In the genomic region with DNA sequence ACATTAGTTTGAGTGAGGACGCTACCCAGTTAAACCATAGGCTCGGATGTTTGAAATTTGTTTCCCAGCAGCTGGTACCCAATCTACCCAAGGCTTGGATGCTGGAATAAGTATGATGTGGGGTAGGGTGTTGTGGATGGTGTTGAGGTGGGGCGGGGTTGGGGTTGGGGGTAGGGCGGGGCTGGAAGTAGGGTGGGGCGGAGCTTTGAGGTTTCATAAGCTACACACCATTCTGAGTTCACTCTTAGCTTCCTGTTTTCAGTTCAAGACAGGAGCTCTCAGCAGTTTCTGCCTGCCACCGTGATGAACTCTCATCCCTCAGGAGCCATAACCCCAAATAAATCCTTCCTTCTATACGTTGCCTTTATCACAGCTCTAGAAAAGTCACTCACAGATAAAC, we compare ENCODE assay signal across 29 mouse cellular contexts. TPM values are rescaled to one million over a fixed set of nuclear protein-coding genes. Genes with fewer than 3 reads are reported as not detected.
DNase-seq lines count a peak whose midpoint lies in the region; ATAC-seq and TF ChIP-seq lines count a peak whose summit lies in the region.
"Had no signal": no experiment of that assay in that cellular context is flagged by ENCODE, and none has a peak within 500 bp of the region (broad histone marks: within the 10 kb centered on the region; RNA-seq: fewer than 3 reads in every experiment).

No protein-coding gene starts in this region.

- TF ChIP-seq CTCF in liver, embryonic 14.5 days (IDR thresholded peaks at IDR 0.05; ENCODE audit: low read depth): no peak

- H3K4me2 ChIP-seq in liver, embryonic 14.5 days (ENCODE audit: low read depth): no peak overlapping the region
- no peak overlapping the region for H3K4me2 ChIP-seq in forebrain, embryonic 14.5 days (ENCODE audit: low read length)
- H3K4me2 ChIP-seq: forebrain, embryonic 13.5 days; heart, embryonic 12.5 days; midbrain, embryonic 12.5 days had no signal

- H3K9ac ChIP-seq in liver, embryonic 14.5 days (replicated peaks): no peak overlapping the region
- H3K9ac ChIP-seq in forebrain, embryonic 14.5 days (ENCODE audit: low read length): no peak overlapping the region
- H3K9ac ChIP-seq: forebrain, embryonic 13.5 days; heart, embryonic 12.5 days; midbrain, embryonic 12.5 days had no signal

- peak; percentile 55; the same call in 1 of the 2 replicates for ATAC-seq in liver, embryonic 14.5 days (ENCODE audit: insufficient read depth)
- peak; percentile 78 for ATAC-seq in neutrophil, adult 5-6 weeks (ENCODE audit: extremely low read depth, insufficient number of reproducible peaks, low FRiP score, poor library complexity, severe bottlenecking)
- ATAC-seq in inflammation-experienced regulatory T-cells, adult 6 months: no peak
- no peak for ATAC-seq in forebrain, embryonic 14.5 days
- ATAC-seq: forebrain, embryonic 13.5 days; hindbrain, postnatal 0 days; lung, postnatal 0 days had no signal

- no peaks in the 10 kb centered on the region for H3K9me3 ChIP-seq in liver, embryonic 14.5 days (ENCODE audit: control insufficient read depth, low read length)
- H3K9me3 ChIP-seq in forebrain, embryonic 14.5 days (replicated peaks; ENCODE audit: control insufficient read depth, low read length): no peaks in the 10 kb centered on the region
- H3K9me3 ChIP-seq: forebrain, embryonic 13.5 days; heart, embryonic 12.5 days; limb, embryonic 10.5 days; midbrain, embryonic 12.5 days had no signal

- H3K4me3 ChIP-seq in liver, embryonic 14.5 days (ENCODE audit: insufficient read depth in 1 of 2, low read depth in 2 of 2, low read length in 2 of 2): no peak overlapping the region
- no peak overlapping the region for H3K4me3 ChIP-seq in forebrain, embryonic 14.5 days (ENCODE audit: low read depth, low read length)
- H3K4me3 ChIP-seq: forebrain, embryonic 13.5 days; heart, embryonic 12.5 days; limb, embryonic 10.5 days; midbrain, embryonic 12.5 days had no signal

- H3K4me1 ChIP-seq in liver, embryonic 14.5 days (replicated peaks; ENCODE audit: control insufficient read depth in 2 of 2, insufficient read depth in 2 of 2, low read length in 1 of 2): peaks cover 0 to 10% of the 10 kb centered on the region in 2 experiments; a peak in 2 of 4 replicates
- no peaks in the 10 kb centered on the region for H3K4me1 ChIP-seq in forebrain, embryonic 14.5 days (ENCODE audit: control insufficient read depth, insufficient read depth, low read length)
- H3K4me1 ChIP-seq: forebrain, embryonic 13.5 days; midbrain, embryonic 12.5 days had no signal

- 43% methylated on average over 7 of the region's 7 CpGs for WGBS in liver, embryonic 14.5 days (ENCODE audit: insufficient replicate concordance)
- 86% methylated on average over 7 of the region's 7 CpGs for WGBS in forebrain, embryonic 14.5 days

- no peak for TF ChIP-seq EP300 in liver, embryonic 14.5 days (IDR thresholded peaks at IDR 0.05; ENCODE audit: low read depth)

- H3K36me3 ChIP-seq in liver, embryonic 14.5 days (replicated peaks; ENCODE audit: control insufficient read depth, insufficient read depth, low read depth): no peaks in the 10 kb centered on the region
- H3K36me3 ChIP-seq in forebrain, embryonic 14.5 days (ENCODE audit: control insufficient read depth, insufficient read depth, low read length): no peaks in the 10 kb centered on the region
- H3K36me3 ChIP-seq: heart, embryonic 12.5 days; limb, embryonic 10.5 days; midbrain, embryonic 12.5 days had no signal

- peak; percentile 11 for DNase-seq in lung, postnatal 36 days
- DNase-seq in lung, adult 18-20 months: no peak
- DNase-seq in MEL-GATA-1-ER (ENCODE audit: extremely low read depth, low read depth): peak; percentile 41
- no peak for DNase-seq in liver, embryonic 14.5 days (ENCODE audit: low read depth in 3 of 3, low spot score in 3 of 3)
- DNase-seq in forebrain, embryonic 14.5 days (ENCODE audit: low spot score): no peak
- DNase-seq in kidney, postnatal 14 days: no peak
- DNase-seq: adrenal gland, postnatal 36 days; cerebellum, adult 2 months; cerebellum, postnatal 25 days; embryo, embryonic 11 days; heart, postnatal 10 days; kidney, adult 18-20 months; right cerebral cortex, postnatal 14 days; spleen, adult 18-20 months; thymus, postnatal 14 days had no signal

- H3K27me3 ChIP-seq in liver, embryonic 14.5 days (ENCODE audit: control insufficient read depth, insufficient read depth, low read length): no peaks in the 10 kb centered on the region
- H3K27me3 ChIP-seq in forebrain, embryonic 14.5 days (replicated peaks; ENCODE audit: control insufficient read depth, insufficient read depth, low read length): no peaks in the 10 kb centered on the region; the same call in 1 of the 2 replicates
- H3K27me3 ChIP-seq: forebrain, embryonic 13.5 days; heart, embryonic 12.5 days; midbrain, embryonic 12.5 days had no signal

- H3K27ac ChIP-seq in liver, embryonic 14.5 days: no peak overlapping the region
- no peak overlapping the region for H3K27ac ChIP-seq in forebrain, embryonic 14.5 days (ENCODE audit: low read depth, low read length)
- H3K27ac ChIP-seq: forebrain, embryonic 13.5 days; hindbrain, postnatal 0 days; kidney, postnatal 0 days; limb, embryonic 10.5 days; midbrain, embryonic 12.5 days had no signal

RNA-seq across cellular contexts. Expression of a gene that starts 7.8 kb away (rescaled TPM):
- polyA plus RNA-seq in liver, embryonic 14.5 days (2012; rRNA removed): 8.1 and 9.5 TPM in 2 replicates
- 17.4 and 18.8 TPM in 2 replicates for polyA plus RNA-seq in liver, embryonic 14.5 days (2014; fragmentation: Nextera tagmentation; extraction: Ambion mirVana)
- total RNA-seq in neutrophil, adult 5-6 weeks (2017): 41.9 and 50.0 TPM in 2 replicates
- polyA plus RNA-seq in inflammation-experienced regulatory T-cells, adult 6 months (2017; shearing (Covaris generic)): 10 to 100 TPM; 30.5 to 59.4 (median 50.2) TPM
- 28.6 and 33.2 TPM in 2 replicates for polyA plus RNA-seq in forebrain, embryonic 14.5 days (2014; fragmentation: Nextera tagmentation; extraction: Ambion mirVana)

RNA-seq across cellular contexts. Expression of a gene that starts 9.8 kb away (rescaled TPM):
- polyA plus RNA-seq in liver, embryonic 14.5 days (2012; rRNA removed): 0.06 TPM in 1 of 2 replicates, not detected in the other
- 0.20 TPM in 1 of 2 replicates, not detected in the other for polyA plus RNA-seq in liver, embryonic 14.5 days (2014; fragmentation: Nextera tagmentation; extraction: Ambion mirVana)
- total RNA-seq in neutrophil, adult 5-6 weeks (2017): 0.12 TPM in 2 replicates
- polyA plus RNA-seq in inflammation-experienced regulatory T-cells, adult 6 months (2017; shearing (Covaris generic)): under 1 TPM in 1 of 3 experiments, not detected in 2; 0.99 TPM
- polyA plus RNA-seq in forebrain, embryonic 14.5 days (2014; fragmentation: Nextera tagmentation; extraction: Ambion mirVana): not detected in 2 replicates
- total RNA-seq: hindbrain, postnatal 0 days; layer of hippocampus, postnatal 10 days had no signal
- polyA plus RNA-seq: C2C12; cerebellum, adult 2 months; forebrain, embryonic 13.5 days; heart, embryonic 12.5 days; hindbrain, embryonic 11.5 days; hindbrain, postnatal 0 days; limb, embryonic 10.5 days; lung, postnatal 0 days; midbrain, embryonic 12.5 days; neural tube, embryonic 11.5 days; stomach, embryonic 14.5 days had no signal

RNA-seq across cellular contexts. Expression of a gene that starts 13.5 kb away (rescaled TPM):
- 0.53 and 1.1 TPM in 2 replicates for polyA plus RNA-seq in liver, embryonic 14.5 days (2012; rRNA removed)
- 1.7 and 2.1 TPM in 2 replicates for polyA plus RNA-seq in liver, embryonic 14.5 days (2014; fragmentation: Nextera tagmentation; extraction: Ambion mirVana)
- 0.49 TPM in 1 of 2 replicates, not detected in the other for total RNA-seq in neutrophil, adult 5-6 weeks (2017)
- polyA plus RNA-seq in inflammation-experienced regulatory T-cells, adult 6 months (2017; shearing (Covaris generic)): 10 to 100 TPM in 2 of 3 experiments, 1 to 10 TPM in 1; 8.3 to 26.9 (median 19.1) TPM
- polyA plus RNA-seq in forebrain, embryonic 14.5 days (2014; fragmentation: Nextera tagmentation; extraction: Ambion mirVana): 2.9 and 4.9 TPM in 2 replicates

RNA-seq across cellular contexts. Expression of a gene that starts 30.6 kb away (rescaled TPM):
- polyA plus RNA-seq in liver, embryonic 14.5 days (2012; rRNA removed): 7.8 and 10.0 TPM in 2 replicates
- polyA plus RNA-seq in liver, embryonic 14.5 days (2014; fragmentation: Nextera tagmentation; extraction: Ambion mirVana): 4.8 and 6.0 TPM in 2 replicates
- 2.6 and 6.2 TPM in 2 replicates for total RNA-seq in neutrophil, adult 5-6 weeks (2017)
- polyA plus RNA-seq in inflammation-experienced regulatory T-cells, adult 6 months (2017; shearing (Covaris generic)): 10 to 100 TPM; 18.3 to 32.3 (median 19.9) TPM
- polyA plus RNA-seq in forebrain, embryonic 14.5 days (2014; fragmentation: Nextera tagmentation; extraction: Ambion mirVana): 0.44 TPM in 1 of 2 replicates, not detected in the other
- total RNA-seq: hindbrain, postnatal 0 days; layer of hippocampus, postnatal 10 days had no signal
- polyA plus RNA-seq: midbrain, embryonic 12.5 days; neural tube, embryonic 11.5 days had no signal

RNA-seq across cellular contexts. Expression of a gene that starts 40.1 kb away (rescaled TPM):
- polyA plus RNA-seq in liver, embryonic 14.5 days (2012; rRNA removed): 4.3 and 4.4 TPM in 2 replicates
- 3.6 and 4.5 TPM in 2 replicates for polyA plus RNA-seq in liver, embryonic 14.5 days (2014; fragmentation: Nextera tagmentation; extraction: Ambion mirVana)
- total RNA-seq in neutrophil, adult 5-6 weeks (2017): 42.5 and 43.8 TPM in 2 replicates
- polyA plus RNA-seq in inflammation-experienced regulatory T-cells, adult 6 months (2017; shearing (Covaris generic)): 10 to 100 TPM; 10.3 to 13.2 (median 11.2) TPM
- polyA plus RNA-seq in forebrain, embryonic 14.5 days (2014; fragmentation: Nextera tagmentation; extraction: Ambion mirVana): 8.8 and 10.0 TPM in 2 replicates

Comparison
In these comparisons a context has a peak if more than half of its experiments do, and no peak if none do; other contexts are left out.
1. DNase-seq: peak in lung, postnatal 36 days (single experiment) and MEL-GATA-1-ER (single experiment); none in lung, adult 18-20 months (0 of 2), liver, embryonic 14.5 days (0 of 3), forebrain, embryonic 14.5 days (single experiment) and kidney, postnatal 14 days (single experiment).
2. ATAC-seq: peak in liver, embryonic 14.5 days (single experiment) and neutrophil, adult 5-6 weeks (single experiment); none in inflammation-experienced regulatory T-cells, adult 6 months (single experiment) and forebrain, embryonic 14.5 days (single experiment).